Mouse (Mus musculus) intestine, postnatal 0 days (tissue): Measurements from ENCODE around the gene B3galt1. TPM values are rescaled to one million over a fixed set of nuclear protein-coding genes. Genes with fewer than 3 reads are reported as not detected.

Experiments used
- ATAC-seq: fragments of 200-750 bp; cut with Nextera tagmentation; 2 replicates; pipeline ENCODE4 v1.8.0; 2017; ENCODE audit warnings: mild to moderate bottlenecking, moderate TSS enrichment, moderate library complexity
- H3K27ac ChIP-seq: fragments of 300-500 bp; sonication (generic); 2 replicates; pipeline ENCODE4 v1.5.1; 2014; ENCODE audit warnings: mild to moderate bottlenecking, low read depth, low read length, moderate library complexity
- H3K27me3 ChIP-seq: fragments of 300-500 bp; sonication (generic); replicated peaks from 2 replicates; pipeline ENCODE4 v1.6.1; 2014; ENCODE audit warnings: low read length, mixed read lengths; ENCODE audit not compliant: control insufficient read depth, insufficient read depth
- H3K36me3 ChIP-seq: fragments of 300-500 bp; sonication (generic); 2 replicates; pipeline ENCODE4 v1.6.1; 2014; ENCODE audit warnings: mild to moderate bottlenecking, moderate library complexity; ENCODE audit not compliant: control insufficient read depth, insufficient read depth
- H3K4me1 ChIP-seq: fragments of 300-500 bp; sonication (generic); replicated peaks from 2 replicates; pipeline ENCODE4 v1.6.1; 2014; ENCODE audit warnings: antibody characterized with exemption, low read length, mixed read lengths; ENCODE audit not compliant: control insufficient read depth, insufficient read depth
- H3K4me2 ChIP-seq: fragments of 300-500 bp; sonication (generic); replicated peaks from 2 replicates; pipeline ENCODE4 v1.6.1; 2014; ENCODE audit warnings: low read depth, mild to moderate bottlenecking, moderate library complexity
- H3K4me3 ChIP-seq: fragments of 300-500 bp; sonication (generic); 2 replicates; pipeline ENCODE4 v1.5.1; 2014; ENCODE audit warnings: low read depth, low read length
- H3K9ac ChIP-seq: fragments of 300-500 bp; sonication (generic); 2 replicates; pipeline ENCODE4 v1.6.1; 2014; ENCODE audit warnings: mild to moderate bottlenecking, low read depth, low read length
- H3K9me3 ChIP-seq: fragments of 300-500 bp; sonication (generic); 2 replicates; pipeline ENCODE4 v1.6.1; 2016; ENCODE audit warnings: mixed run types; ENCODE audit not compliant: control insufficient read depth
- CTCF ChIP-seq: sonication (generic); IDR thresholded peaks from 2 replicates; pipeline ENCODE4 v1.5.1; 2016; ENCODE audit warnings: low read depth, mild to moderate bottlenecking, control low read depth, antibody characterized with exemption, moderate library complexity
- WGBS: fragments of 180-500 bp; shearing (Covaris S2); extraction: QIAGEN DNeasy Blood & Tissue Kit; methylation state at CpG from one replicate; pipeline ENCODE4 v1.1.7; 2014; 5-methylcytosine and 5-hydroxymethylcytosine counted together
- polyA plus RNA-seq: library from polyadenylated mRNA; unstranded; fragments of >200 nt; fragmentation: Nextera tagmentation; extraction: Ambion mirVana; gene quantifications from 2 replicates; pipeline ENCODE4 v1.2.1, GENCODE M21; 2015

Gene B3galt1
- polyA plus RNA-seq, 1 experiment from 2014 or later, result 1.3 TPM

DNA sequence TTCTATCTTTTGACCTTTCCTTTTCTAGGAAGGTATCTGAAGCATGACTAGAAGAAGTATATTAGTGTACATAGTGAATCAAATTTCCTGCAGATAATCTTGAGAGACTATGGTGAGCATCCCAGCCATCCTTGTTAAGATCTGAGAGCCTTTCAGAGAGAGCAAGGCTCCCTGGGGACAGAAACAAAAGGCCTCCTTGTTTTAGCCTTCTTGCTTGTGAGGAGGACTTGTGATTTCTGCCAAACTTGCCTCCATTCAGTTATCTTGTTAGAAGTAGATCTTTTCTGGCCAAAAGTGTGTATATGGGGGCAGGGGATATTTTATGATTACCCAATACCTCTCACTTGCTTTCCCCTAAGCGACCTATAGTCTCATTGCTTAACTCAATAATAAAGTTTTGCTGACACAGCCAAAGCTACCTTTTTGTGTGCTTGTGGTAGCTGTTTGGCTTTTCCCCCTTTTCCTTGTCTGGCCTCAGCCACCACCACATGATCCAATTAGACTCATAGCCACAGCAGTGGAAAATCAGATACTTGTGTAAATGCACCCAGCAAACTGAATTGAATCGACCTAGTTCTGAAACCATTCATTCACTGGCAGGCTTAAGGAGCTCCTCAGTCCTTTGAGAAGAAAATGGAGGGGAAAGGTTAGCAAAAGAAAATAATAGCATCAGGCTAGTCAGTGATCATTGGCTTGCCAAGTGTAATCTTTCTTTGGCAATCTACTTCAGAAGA, 332.5 kb downstream of the B3galt1 start:
- H3K36me3 ChIP-seq, result no peaks in the 10 kb centered on the region
- ATAC-seq, result no peak
- no peak overlapping the region for H3K4me2 ChIP-seq
- H3K4me1 ChIP-seq, result no peaks in the 10 kb centered on the region
- no peaks in the 10 kb centered on the region for H3K27me3 ChIP-seq
- no peak for TF ChIP-seq CTCF
- WGBS, result 69% methylated on average over 2 of the region's 2 CpGs
- no peak overlapping the region for H3K4me3 ChIP-seq
- no peak overlapping the region for H3K9ac ChIP-seq
- H3K27ac ChIP-seq, result no peak overlapping the region
- no peaks in the 10 kb centered on the region for H3K9me3 ChIP-seq

DNA sequence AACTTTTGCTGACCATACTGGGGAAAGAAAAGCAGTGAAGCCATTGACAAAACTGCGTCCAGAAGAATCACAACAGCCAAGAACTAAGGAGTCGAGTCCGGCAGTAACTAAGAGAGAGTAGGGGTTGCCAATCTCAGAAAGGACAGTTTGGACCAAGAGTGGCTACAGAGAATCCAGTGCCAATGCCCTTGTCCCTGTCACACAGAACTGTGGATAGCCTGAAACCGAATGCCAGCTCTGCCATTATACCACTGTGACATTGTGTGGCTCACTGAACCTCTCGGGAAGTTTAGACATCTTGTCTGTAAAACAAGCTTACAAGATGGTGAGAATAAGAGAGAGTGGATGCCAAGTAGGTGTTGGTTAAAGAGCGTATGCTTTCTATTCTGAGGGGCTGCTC, 335.9 kb downstream of the B3galt1 start:
- H3K4me3 ChIP-seq, result no peak overlapping the region
- no peaks in the 10 kb centered on the region for H3K27me3 ChIP-seq
- 90% methylated on average over 6 of the region's 6 CpGs for WGBS
- no peaks in the 10 kb centered on the region for H3K36me3 ChIP-seq
- H3K9ac ChIP-seq, result no peak overlapping the region
- H3K4me1 ChIP-seq, result no peaks in the 10 kb centered on the region
- no peak for ATAC-seq
- H3K27ac ChIP-seq, result no peak overlapping the region
- no peak for TF ChIP-seq CTCF
- no peak overlapping the region for H3K4me2 ChIP-seq
- H3K9me3 ChIP-seq, result no peaks in the 10 kb centered on the region

DNA sequence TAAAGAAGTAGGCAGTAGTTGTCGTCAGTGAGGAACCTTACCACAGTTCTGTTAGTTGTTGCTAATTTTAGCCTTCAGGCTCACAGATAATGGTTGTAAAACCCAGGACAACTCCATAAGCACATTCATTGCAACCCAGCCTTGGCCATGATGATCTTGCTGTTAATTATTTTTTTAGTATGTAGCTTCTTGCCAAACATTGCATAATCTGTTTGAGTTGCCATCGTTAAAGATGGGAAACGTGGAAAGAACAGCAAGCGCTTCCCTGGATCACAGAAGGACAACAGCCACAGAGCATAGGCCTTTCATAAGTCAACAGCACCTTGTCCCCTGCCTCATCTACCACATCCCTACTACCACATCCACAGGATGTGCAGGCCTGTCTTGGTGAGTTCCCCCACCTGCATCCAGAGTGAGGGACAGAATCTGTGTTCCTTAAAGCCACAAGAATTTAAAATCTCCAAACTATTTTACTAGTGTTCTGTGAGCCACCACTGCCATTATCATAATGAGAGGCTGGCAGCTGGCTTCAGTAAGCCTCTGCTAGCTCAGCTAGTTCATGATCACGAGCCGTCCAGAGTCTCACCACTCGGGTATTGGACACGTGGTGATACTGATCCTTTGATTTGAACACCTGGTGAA, 337.1 kb downstream of the B3galt1 start:
- TF ChIP-seq CTCF, result no peak

DNA sequence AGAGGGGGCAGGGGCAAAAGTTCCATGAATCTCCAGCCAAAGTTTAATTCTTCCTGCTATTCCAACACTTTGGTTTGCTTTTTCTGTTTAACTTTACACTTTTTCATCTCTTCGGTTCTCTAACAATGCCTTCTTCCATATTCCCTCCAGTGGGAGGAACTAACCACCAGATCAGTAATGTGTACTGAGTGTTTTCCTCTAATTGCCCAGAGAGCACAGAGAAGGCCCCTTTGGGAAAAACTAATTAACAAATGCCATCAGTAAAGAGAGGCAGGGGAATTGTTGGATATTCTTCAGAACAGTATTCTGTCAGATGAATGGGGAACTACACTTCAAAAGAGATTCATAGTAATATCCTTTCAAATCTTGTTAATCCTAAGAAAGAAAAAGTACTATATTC, 338.1 kb downstream of the B3galt1 start:
- TF ChIP-seq CTCF, result no peak
- ATAC-seq, result no peak
- WGBS, result 76% methylated on average over 1 of the region's 1 CpGs
- Histone ChIP-seq H3K4me1 (no peaks in the 10 kb centered on the region), H3K4me2 (no peak overlapping the region), H3K27ac (no peak overlapping the region), H3K9ac (no peak overlapping the region), H3K27me3 (no peaks in the 10 kb centered on the region), H3K9me3 (no peaks in the 10 kb centered on the region), H3K4me3 (no peak overlapping the region), H3K36me3 (no peaks in the 10 kb centered on the region)

More for the DNA sequence above, 337.1 kb downstream of the B3galt1 start:
- H3K9ac ChIP-seq, result no peak overlapping the region
- H3K4me2 ChIP-seq, result no peak overlapping the region
- H3K4me1 ChIP-seq, result no peaks in the 10 kb centered on the region
- H3K4me3 ChIP-seq, result no peak overlapping the region
- H3K9me3 ChIP-seq, result no peaks in the 10 kb centered on the region
- H3K27ac ChIP-seq, result no peak overlapping the region
- no peak for ATAC-seq
- 83% methylated on average over 8 of the region's 8 CpGs for whole genome bisulfite sequencing
- no peaks in the 10 kb centered on the region for H3K27me3 ChIP-seq
- H3K36me3 ChIP-seq, result no peaks in the 10 kb centered on the region

DNA sequence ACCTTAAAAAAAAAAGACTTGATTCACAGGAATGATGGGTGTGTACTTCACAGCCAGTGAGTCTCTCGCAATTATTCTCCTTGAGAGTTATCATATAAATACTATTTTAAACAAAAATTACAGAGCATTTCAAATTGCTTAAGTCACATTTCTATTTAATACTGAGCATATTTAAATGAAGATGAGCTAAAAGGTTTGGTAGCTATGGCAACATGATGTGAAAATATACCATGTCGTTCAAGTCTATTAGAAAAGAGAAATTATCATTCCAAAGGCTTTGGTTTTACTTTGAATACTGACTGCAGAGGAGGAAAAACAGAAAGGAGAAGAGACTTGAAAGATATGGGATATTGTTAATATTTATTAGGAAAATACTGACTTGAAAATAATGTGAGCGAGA, 366.3 kb downstream of the B3galt1 start:
- Histone ChIP-seq H3K27me3 (no peaks in the 10 kb centered on the region), H3K4me3 (no peak overlapping the region), H3K36me3 (no peaks in the 10 kb centered on the region), H3K4me1 (no peaks in the 10 kb centered on the region), H3K27ac (no peak overlapping the region), H3K4me2 (no peak overlapping the region), H3K9me3 (no peaks in the 10 kb centered on the region), H3K9ac (no peak overlapping the region)
- no peak for TF ChIP-seq CTCF
- ATAC-seq, result no peak
- 79% methylated on average over 3 of the region's 3 CpGs for WGBS

DNA sequence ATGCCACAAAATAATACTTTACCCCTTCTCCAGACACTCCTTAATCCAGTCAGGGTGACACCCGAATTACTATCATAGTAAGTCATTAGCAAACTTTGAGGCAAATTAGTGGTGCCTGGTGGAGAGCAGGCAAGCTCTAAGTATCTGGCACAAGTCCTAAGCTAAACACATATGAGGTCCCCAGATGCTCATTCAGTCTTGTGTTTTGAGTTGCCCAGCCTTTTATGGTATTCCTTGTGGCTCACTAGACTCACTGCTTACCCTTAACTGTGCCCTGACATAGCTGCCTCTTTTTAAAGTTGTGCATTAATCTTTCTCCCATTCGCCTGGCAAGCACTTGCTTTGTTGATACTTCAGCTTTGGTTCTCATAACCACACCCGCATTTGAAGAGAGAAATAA, 382.7 kb downstream of the B3galt1 start:
- no peak for TF ChIP-seq CTCF
- no peak overlapping the region for H3K27ac ChIP-seq
- no peak for ATAC-seq

More for the DNA sequence above, 382.7 kb downstream of the B3galt1 start:
- H3K9ac ChIP-seq, result no peak overlapping the region
- H3K36me3 ChIP-seq, result no peaks in the 10 kb centered on the region
- no peaks in the 10 kb centered on the region for H3K4me1 ChIP-seq
- WGBS, result 49% methylated on average over 3 of the region's 3 CpGs
- H3K4me2 ChIP-seq, result no peak overlapping the region
- H3K27me3 ChIP-seq, result no peaks in the 10 kb centered on the region
- H3K4me3 ChIP-seq, result no peak overlapping the region
- H3K9me3 ChIP-seq, result no peaks in the 10 kb centered on the region
